Mouse (Mus musculus): ENCODE measurements at regions not wholly inside any gene's neighbourhood (a gene's known extent, or its start where the extent isn't known, plus 50 kb on each side); places are given as distances from the start of the nearest gene placed in this dataset.

- WGBS = 73% methylated on average over 3 of the region's 3 CpGs
- ATAC-seq (replicated peaks; ENCODE audit: insufficient number of reproducible peaks, insufficient read depth, low FRiP score, low read depth) = no peak
Observed at GRCm38 (mm10) chr19:14293172-14293571, 304.7 kb downstream of the Tle4 start.

GRCm38 (mm10) chr19:14301176-14301943 lies 296.5 kb downstream of the Tle4 start:
- no peak for ATAC-seq (replicated peaks; ENCODE audit: insufficient number of reproducible peaks, insufficient read depth, low FRiP score, low read depth)
- H3K36me3 ChIP-seq = no peaks in the 10 kb centered on the region
- H3K4me1 ChIP-seq (replicated peaks) = no peaks in the 10 kb centered on the region
- no peak overlapping the region for H3K9ac ChIP-seq
- no peak overlapping the region for H3K4me3 ChIP-seq
- H3K27ac ChIP-seq = no peak overlapping the region
- no peak overlapping the region for H3K4me2 ChIP-seq
- H3K9me3 ChIP-seq (replicated peaks) = no peaks in the 10 kb centered on the region
- 68% methylated on average over 6 of the region's 6 CpGs for WGBS
- H3K27me3 ChIP-seq = no peaks in the 10 kb centered on the region

More at GRCm38 (mm10) chr19:14293172-14293571, 304.7 kb downstream of the Tle4 start:
- Histone ChIP-seq H3K4me1 (replicated peaks) (no peaks in the 10 kb centered on the region), H3K36me3 (no peaks in the 10 kb centered on the region), H3K9ac (no peak overlapping the region), H3K4me3 (no peak overlapping the region), H3K27ac (no peak overlapping the region), H3K27me3 (0 out of 2 replicates have a peak, but pooled peaks cover 3% of the 10 kb centered on the region), H3K9me3 (replicated peaks) (no peaks in the 10 kb centered on the region), H3K4me2 (no peak overlapping the region)

- ATAC-seq (replicated peaks; ENCODE audit: insufficient number of reproducible peaks, insufficient read depth, low FRiP score, low read depth) = no peak
- Histone ChIP-seq H3K27ac (no peak overlapping the region), H3K4me2 (no peak overlapping the region), H3K9ac (no peak overlapping the region), H3K9me3 (replicated peaks) (no peaks in the 10 kb centered on the region), H3K4me1 (replicated peaks) (no peaks in the 10 kb centered on the region), H3K4me3 (no peak overlapping the region), H3K27me3 (no peaks in the 10 kb centered on the region; the same call in 1 of the 2 replicates), H3K36me3 (no peaks in the 10 kb centered on the region)
- WGBS = 59% methylated on average over 7 of the region's 7 CpGs
Observed at GRCm38 (mm10) chr19:14314301-14314700, 283.6 kb downstream of the Tle4 start.

GRCm38 (mm10) chr19:14319677-14320191 lies 278.1 kb downstream of the Tle4 start:
- no peak overlapping the region for H3K9ac ChIP-seq
- H3K4me3 ChIP-seq = no peak overlapping the region
- no peaks in the 10 kb centered on the region for H3K9me3 ChIP-seq (replicated peaks)
- 69% methylated on average over 3 of the region's 3 CpGs for WGBS
- H3K27me3 ChIP-seq = peaks cover 5% of the 10 kb centered on the region; the same call in 1 of the 2 replicates
- H3K4me2 ChIP-seq = no peak overlapping the region
- no peaks in the 10 kb centered on the region for H3K4me1 ChIP-seq (replicated peaks)
- H3K36me3 ChIP-seq = no peaks in the 10 kb centered on the region
- no peak overlapping the region for H3K27ac ChIP-seq
- no peak for ATAC-seq (replicated peaks; ENCODE audit: insufficient number of reproducible peaks, insufficient read depth, low FRiP score, low read depth)

- WGBS = 67% methylated on average over 9 of the region's 9 CpGs
- Histone ChIP-seq H3K27ac (no peak overlapping the region), H3K27me3 (peaks cover 3% of the 10 kb centered on the region), H3K4me2 (no peak overlapping the region), H3K36me3 (no peaks in the 10 kb centered on the region), H3K9me3 (replicated peaks) (no peaks in the 10 kb centered on the region), H3K4me3 (no peak overlapping the region), H3K4me1 (replicated peaks) (no peaks in the 10 kb centered on the region), H3K9ac (no peak overlapping the region)
- ATAC-seq (replicated peaks; ENCODE audit: insufficient number of reproducible peaks, insufficient read depth, low FRiP score, low read depth) = no peak
Observed at GRCm38 (mm10) chr19:14325353-14326052, 272.3 kb downstream of the Tle4 start.

- H3K4me2 ChIP-seq = no peak overlapping the region
- no peaks in the 10 kb centered on the region for H3K36me3 ChIP-seq
- H3K4me1 ChIP-seq (replicated peaks) = no peaks in the 10 kb centered on the region
- 37% methylated on average over 6 of the region's 6 CpGs for WGBS
- no peaks in the 10 kb centered on the region for H3K9me3 ChIP-seq (replicated peaks)
- no peak for ATAC-seq (replicated peaks; ENCODE audit: insufficient number of reproducible peaks, insufficient read depth, low FRiP score, low read depth)
- no peak overlapping the region for H3K4me3 ChIP-seq
- H3K9ac ChIP-seq = no peak overlapping the region
- H3K27me3 ChIP-seq = peaks cover 8% of the 10 kb centered on the region; the same call in 1 of the 2 replicates
- H3K27ac ChIP-seq = no peak overlapping the region
Observed at GRCm38 (mm10) chr19:14333041-14334012, 264.5 kb downstream of the Tle4 start.

GRCm38 (mm10) chr19:14337025-14337424 lies 260.8 kb downstream of the Tle4 start:
- Histone ChIP-seq H3K36me3 (no peaks in the 10 kb centered on the region), H3K9ac (no peak overlapping the region), H3K4me1 (replicated peaks) (no peaks in the 10 kb centered on the region), H3K4me2 (no peak overlapping the region), H3K4me3 (no peak overlapping the region), H3K27me3 (peaks cover 8% of the 10 kb centered on the region), H3K27ac (no peak overlapping the region), H3K9me3 (replicated peaks) (no peaks in the 10 kb centered on the region)
- no peak for ATAC-seq (replicated peaks; ENCODE audit: insufficient number of reproducible peaks, insufficient read depth, low FRiP score, low read depth)
- WGBS = 43% methylated on average over 5 of the region's 5 CpGs

GRCm38 (mm10) chr19:14340759-14341158 lies 257.1 kb downstream of the Tle4 start:
- H3K27me3 ChIP-seq = peaks cover 8% of the 10 kb centered on the region
- H3K9me3 ChIP-seq (replicated peaks) = no peaks in the 10 kb centered on the region
- no peaks in the 10 kb centered on the region for H3K4me1 ChIP-seq (replicated peaks)
- no peak overlapping the region for H3K4me2 ChIP-seq
- WGBS = 34% methylated on average over 2 of the region's 2 CpGs
- no peak overlapping the region for H3K9ac ChIP-seq
- H3K4me3 ChIP-seq = no peak overlapping the region
- H3K27ac ChIP-seq = no peak overlapping the region
- ATAC-seq (replicated peaks; ENCODE audit: insufficient number of reproducible peaks, insufficient read depth, low FRiP score, low read depth) = no peak
- H3K36me3 ChIP-seq = no peaks in the 10 kb centered on the region

GRCm38 (mm10) chr19:14343890-14344289 lies 254.0 kb downstream of the Tle4 start:
- no peaks in the 10 kb centered on the region for H3K9me3 ChIP-seq (replicated peaks)
- no peaks in the 10 kb centered on the region for H3K36me3 ChIP-seq
- H3K4me1 ChIP-seq (replicated peaks) = no peaks in the 10 kb centered on the region
- no peak overlapping the region for H3K4me2 ChIP-seq
- H3K4me3 ChIP-seq = no peak overlapping the region
- 65% methylated on average over 5 of the region's 5 CpGs for WGBS
- ATAC-seq (replicated peaks; ENCODE audit: insufficient number of reproducible peaks, insufficient read depth, low FRiP score, low read depth) = no peak
- no peak overlapping the region for H3K9ac ChIP-seq
- no peak overlapping the region for H3K27ac ChIP-seq
- no peaks in the 10 kb centered on the region; the same call in 1 of the 2 replicates for H3K27me3 ChIP-seq

GRCm38 (mm10) chr19:14344467-14344866 lies 253.4 kb downstream of the Tle4 start:
- Histone ChIP-seq H3K9ac (no peak overlapping the region), H3K4me1 (replicated peaks) (no peaks in the 10 kb centered on the region), H3K9me3 (replicated peaks) (no peaks in the 10 kb centered on the region), H3K27me3 (no peaks in the 10 kb centered on the region; the same call in 1 of the 2 replicates), H3K36me3 (no peaks in the 10 kb centered on the region), H3K27ac (no peak overlapping the region), H3K4me3 (no peak overlapping the region), H3K4me2 (no peak overlapping the region)
- no peak for ATAC-seq (replicated peaks; ENCODE audit: insufficient number of reproducible peaks, insufficient read depth, low FRiP score, low read depth)
- WGBS = 73% methylated on average over 3 of the region's 3 CpGs

- 63% methylated on average over 2 of the region's 2 CpGs for WGBS
- H3K9ac ChIP-seq = no peak overlapping the region
- H3K4me3 ChIP-seq = no peak overlapping the region
- no peak overlapping the region for H3K4me2 ChIP-seq
- no peaks in the 10 kb centered on the region for H3K36me3 ChIP-seq
- no peak for ATAC-seq (replicated peaks; ENCODE audit: insufficient number of reproducible peaks, insufficient read depth, low FRiP score, low read depth)
- no peak overlapping the region for H3K27ac ChIP-seq
- no peaks in the 10 kb centered on the region for H3K4me1 ChIP-seq (replicated peaks)
- no peaks in the 10 kb centered on the region for H3K9me3 ChIP-seq (replicated peaks)
- H3K27me3 ChIP-seq = peaks cover 5% of the 10 kb centered on the region; the same call in 1 of the 2 replicates
Observed at GRCm38 (mm10) chr19:14347026-14347425, 250.8 kb downstream of the Tle4 start.

Measured in heart, embryonic 15.5 days (tissue).